Mouse (Mus musculus) olfactory bulb, adult 2 months (tissue): Measurements from ENCODE around the gene Lnx1.

Source experiments
- CTCF ChIP-seq: fragments of 200-500 bp; IDR thresholded peaks from 2 replicates; pipeline ENCODE4 v1.5.1; 2012; ENCODE audit warnings: low read depth, mild to moderate bottlenecking, low read length, moderate library complexity; ENCODE audit not compliant: insufficient read depth
- POLR2A ChIP-seq: fragments of 200-500 bp; IDR thresholded peaks from 2 replicates; pipeline ENCODE4 v1.6.1; 2012; ENCODE audit warnings: mild to moderate bottlenecking, low read depth, low read length, moderate library complexity; ENCODE audit not compliant: insufficient read depth

GRCm38 (mm10) chr5:74697534-74697933 lies 5.2 kb downstream of the Lnx1 start:
- TF ChIP-seq CTCF (no peak), POLR2A (no peak)
